Mouse (Mus musculus) embryonic fibroblast, embryonic 13.5 days (primary cell): Measurements from ENCODE around the gene Trpc7.

ENCODE experiments used
- CTCF ChIP-seq: IDR thresholded peaks from 2 replicates; pipeline ENCODE4 v1.5.1; 2011; ENCODE audit warnings: mild to moderate bottlenecking, control low read depth, low read length, moderate library complexity, borderline replicate concordance; ENCODE audit not compliant: insufficient read depth
- POLR2A ChIP-seq: IDR thresholded peaks from 2 replicates; pipeline ENCODE4 v1.6.1; 2011; ENCODE audit warnings: low read depth, mild to moderate bottlenecking, control low read depth, low read length, moderate library complexity

DNA sequence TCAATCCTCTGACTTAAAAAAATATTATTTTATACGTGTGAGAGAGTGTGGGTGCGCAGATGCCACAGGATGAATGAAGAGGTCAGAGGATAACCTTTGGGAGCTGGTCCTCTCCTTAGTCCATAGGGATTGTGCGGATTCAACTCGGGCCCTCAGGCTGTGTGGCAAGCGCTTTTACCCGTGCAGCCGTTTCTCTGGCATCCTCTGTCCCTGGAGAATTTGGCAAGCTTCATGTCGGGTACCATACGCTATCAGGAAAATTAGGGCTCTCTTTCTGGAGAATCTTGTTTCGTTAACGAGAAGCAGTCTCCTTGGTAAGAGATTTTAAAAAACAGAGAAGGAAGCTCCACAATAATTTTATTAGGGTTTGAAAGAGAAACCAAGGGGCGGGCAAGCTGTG lies 15.3 kb upstream of the Trpc7 start:
- TF ChIP-seq CTCF, result no peak
- no peak for TF ChIP-seq POLR2A
